Mouse (Mus musculus) limb, embryonic 11.5 days (tissue): ENCODE data around the gene Efna4. TPM values are rescaled to one million over a fixed set of nuclear protein-coding genes. Genes with fewer than 3 reads are reported as not detected.

ENCODE experiments used
- ATAC-seq: fragments of 200-750 bp; cut with Nextera tagmentation; 2 replicates; pipeline ENCODE4 v1.8.0; 2017; ENCODE audit warnings: low read depth; ENCODE audit not compliant: insufficient number of reproducible peaks, low FRiP score, low TSS enrichment
- DNase-seq: peaks from one replicate; pipeline ENCODE4 v3.0.0-alpha.2; 2015; ENCODE audit warnings: low spot score
- H3K27ac ChIP-seq: fragments of 300-500 bp; sonication (generic); replicated peaks from 2 replicates; pipeline ENCODE4 v1.5.1; 2014; ENCODE audit warnings: low read depth, mild to moderate bottlenecking, low read length
- H3K27me3 ChIP-seq: fragments of 300-500 bp; sonication (generic); 2 replicates; pipeline ENCODE4 v1.6.1; 2014; ENCODE audit warnings: mild to moderate bottlenecking, low read length, mixed read lengths; ENCODE audit not compliant: control insufficient read depth, insufficient read depth
- H3K36me3 ChIP-seq: fragments of 300-500 bp; sonication (generic); 2 replicates; pipeline ENCODE4 v1.6.1; 2014; ENCODE audit warnings: mild to moderate bottlenecking, low read length, moderate library complexity, mixed read lengths; ENCODE audit not compliant: control insufficient read depth, insufficient read depth
- H3K4me1 ChIP-seq: fragments of 300-500 bp; sonication (generic); 2 replicates; pipeline ENCODE4 v1.6.1; 2014; ENCODE audit warnings: low read length, mixed read lengths; ENCODE audit not compliant: control insufficient read depth, insufficient read depth
- H3K4me2 ChIP-seq: fragments of 300-500 bp; sonication (generic); 2 replicates; pipeline ENCODE4 v1.6.1; 2014; ENCODE audit warnings: low read depth, mild to moderate bottlenecking, moderate library complexity; ENCODE audit not compliant: severe bottlenecking
- H3K4me3 ChIP-seq: fragments of 300-500 bp; sonication (generic); 2 replicates; pipeline ENCODE4 v1.5.1; 2014; ENCODE audit warnings: low read depth, low read length
- H3K9ac ChIP-seq: fragments of 300-500 bp; sonication (generic); 2 replicates; pipeline ENCODE4 v1.6.1; 2014; ENCODE audit warnings: mild to moderate bottlenecking, low read length
- H3K9me3 ChIP-seq: fragments of 300-500 bp; sonication (generic); 2 replicates; pipeline ENCODE4 v1.6.1; 2016; ENCODE audit warnings: low read length; ENCODE audit not compliant: control insufficient read depth
- WGBS: fragments of 180-500 bp; shearing (Covaris S2); extraction: QIAGEN DNeasy Blood & Tissue Kit; methylation state at CpG from one replicate; pipeline ENCODE4 v1.1.7; 2014; 5-methylcytosine and 5-hydroxymethylcytosine counted together
- polyA plus RNA-seq: library from polyadenylated mRNA; unstranded; fragments of >200 nt; fragmentation: Nextera tagmentation; extraction: Ambion mirVana; gene quantifications from 2 replicates; pipeline ENCODE4 v1.2.1, GENCODE M21; 2014

The Efna4 gene
- polyA plus RNA-seq, 1 experiment from 2014 or later, result 46.9 TPM

GRCm38 (mm10) chr3:89315195-89315929, 22.5 kb downstream of the Efna4 start:
- Histone ChIP-seq H3K9me3 (0 out of 2 replicates have a peak, but pooled peaks cover 3% of the 10 kb centered on the region), H3K4me2 (peak overlapping the region; percentile 50), H3K9ac (peak overlapping the region; percentile 17; the same call in 1 of the 2 replicates), H3K27ac (no peak overlapping the region), H3K4me1 (peaks cover 42% of the 10 kb centered on the region), H3K4me3 (peak overlapping the region; percentile 21), H3K36me3 (no peaks in the 10 kb centered on the region), H3K27me3 (peaks cover 20% of the 10 kb centered on the region)
- ATAC-seq, result 0 out of 2 replicates have a peak, but pooled peaks have one; percentile 3
- DNase-seq, result peak; percentile 94
- 8% methylated on average over 23 of the region's 26 CpGs for WGBS

GRCm38 (mm10) chr3:89314791-89315190, 23.0 kb downstream of the Efna4 start:
- Histone ChIP-seq H3K27ac (no peak overlapping the region), H3K4me3 (no peak overlapping the region), H3K27me3 (peaks cover 16% of the 10 kb centered on the region), H3K4me2 (peak overlapping the region; percentile 50; the same call in 1 of the 2 replicates), H3K4me1 (peaks cover 36% of the 10 kb centered on the region), H3K9me3 (0 out of 2 replicates have a peak, but pooled peaks cover 3% of the 10 kb centered on the region), H3K9ac (peak overlapping the region; percentile 17; the same call in 1 of the 2 replicates), H3K36me3 (no peaks in the 10 kb centered on the region)
- DNase-seq (no peak), ATAC-seq (0 out of 2 replicates have a peak, but pooled peaks have one; percentile 1)
- 49% methylated on average over 2 of the region's 2 CpGs for WGBS

- DNase-seq (no peak), ATAC-seq (no peak)
- H3K4me3 ChIP-seq, result no peak overlapping the region
- 0 out of 2 replicates have a peak overlapping the region, but pooled peaks have one; percentile 14 for H3K27ac ChIP-seq
- WGBS, result 80% methylated on average over 5 of the region's 5 CpGs
- H3K36me3 ChIP-seq, result no peaks in the 10 kb centered on the region
- no peak overlapping the region for H3K9ac ChIP-seq
- H3K4me1 ChIP-seq, result peaks cover 32% of the 10 kb centered on the region
- H3K4me2 ChIP-seq, result no peak overlapping the region
- 0 out of 2 replicates have a peak, but pooled peaks cover 3% of the 10 kb centered on the region for H3K9me3 ChIP-seq
- peaks cover 12% of the 10 kb centered on the region for H3K27me3 ChIP-seq
These were observed 23.5 kb downstream of the Efna4 start for GRCm38 (mm10) chr3:89314340-89314739.

DNA sequence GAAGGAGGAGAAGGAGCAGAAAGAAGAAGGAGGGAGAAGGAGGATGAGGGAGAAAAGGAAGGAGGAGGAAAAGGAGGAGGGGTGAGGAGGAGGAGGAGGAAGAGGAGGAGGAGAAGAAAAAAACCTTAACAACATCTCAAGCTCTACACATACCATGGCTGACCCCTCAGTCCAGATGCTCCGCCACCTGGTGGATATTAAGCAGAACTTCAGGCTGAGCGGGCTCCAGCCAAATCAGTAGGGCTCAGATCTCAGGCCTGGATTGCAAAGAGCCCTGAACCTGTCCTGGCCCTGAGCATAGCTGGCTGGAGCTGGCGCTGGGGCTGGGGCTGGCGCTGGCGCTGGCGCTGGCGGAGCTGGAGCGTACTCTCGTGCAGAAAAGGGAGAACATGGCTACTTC, 29.7 kb downstream of the Efna4 start:
- 1% methylated on average over 9 of the region's 9 CpGs for WGBS
- no peak overlapping the region for H3K27ac ChIP-seq

DNA sequence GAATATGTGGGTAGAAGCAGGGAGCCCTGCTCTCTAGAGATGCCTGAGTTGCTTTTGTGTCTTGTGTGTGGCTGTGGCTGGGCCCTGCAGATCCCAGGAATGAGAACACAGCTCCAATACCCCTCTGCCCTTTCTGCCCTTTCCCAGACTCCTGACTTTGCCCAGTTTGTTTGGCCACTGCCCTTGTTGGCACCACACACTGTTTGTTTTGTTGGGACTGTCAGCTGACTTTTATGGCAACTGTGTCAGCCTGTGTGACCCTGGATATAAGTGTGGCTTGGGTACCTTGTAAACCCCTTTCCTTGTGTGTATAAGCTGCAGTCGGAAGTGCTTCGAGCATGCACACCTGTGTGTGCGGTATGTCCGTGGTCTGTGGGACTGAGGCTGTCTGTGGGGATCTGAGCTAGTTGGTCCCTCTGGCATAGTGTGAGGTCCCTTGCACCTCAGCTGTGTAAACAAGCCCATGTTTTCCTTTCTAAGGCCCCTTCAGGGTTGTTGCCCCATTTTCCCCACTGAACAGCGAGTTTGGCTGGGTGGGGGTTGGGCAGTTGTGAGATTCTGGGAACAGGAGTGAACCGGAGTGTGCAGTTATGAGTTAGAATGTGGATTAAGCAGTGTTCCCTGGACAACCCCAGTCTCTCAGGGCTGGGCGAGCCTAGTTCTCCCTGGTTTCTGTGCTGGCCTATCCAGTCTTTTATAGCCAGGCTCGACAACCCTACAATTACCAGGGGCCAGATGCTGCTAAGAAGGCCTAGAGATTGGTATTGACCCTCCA, 32.1 kb downstream of the Efna4 start:
- ATAC-seq, result no peak
- Histone ChIP-seq H3K27ac (no peak overlapping the region), H3K9me3 (no peaks in the 10 kb centered on the region), H3K9ac (no peak overlapping the region), H3K4me3 (no peak overlapping the region), H3K27me3 (no peaks in the 10 kb centered on the region), H3K36me3 (no peaks in the 10 kb centered on the region), H3K4me1 (no peaks in the 10 kb centered on the region), H3K4me2 (no peak overlapping the region)
- WGBS, result 61% methylated on average over 8 of the region's 8 CpGs
- no peak for DNase-seq

More for the DNA sequence above, 29.7 kb downstream of the Efna4 start:
- Histone ChIP-seq H3K4me1 (no peaks in the 10 kb centered on the region), H3K27me3 (no peaks in the 10 kb centered on the region), H3K36me3 (no peaks in the 10 kb centered on the region), H3K9me3 (0 out of 2 replicates have a peak, but pooled peaks cover 3% of the 10 kb centered on the region), H3K4me2 (0 out of 2 replicates have a peak overlapping the region, but pooled peaks have one; percentile 4), H3K9ac (no peak overlapping the region), H3K4me3 (no peak overlapping the region)
- DNase-seq, result peak; percentile 89
- ATAC-seq, result peak; percentile 63

GRCm38 (mm10) chr3:89305105-89305504, 32.7 kb downstream of the Efna4 start:
- Histone ChIP-seq H3K36me3 (no peaks in the 10 kb centered on the region), H3K27ac (no peak overlapping the region), H3K9me3 (no peaks in the 10 kb centered on the region), H3K4me3 (no peak overlapping the region), H3K27me3 (no peaks in the 10 kb centered on the region), H3K4me2 (no peak overlapping the region), H3K4me1 (no peaks in the 10 kb centered on the region), H3K9ac (no peak overlapping the region)
- no peak for DNase-seq
- ATAC-seq, result no peak
- 80% methylated on average over 4 of the region's 4 CpGs for WGBS

DNA sequence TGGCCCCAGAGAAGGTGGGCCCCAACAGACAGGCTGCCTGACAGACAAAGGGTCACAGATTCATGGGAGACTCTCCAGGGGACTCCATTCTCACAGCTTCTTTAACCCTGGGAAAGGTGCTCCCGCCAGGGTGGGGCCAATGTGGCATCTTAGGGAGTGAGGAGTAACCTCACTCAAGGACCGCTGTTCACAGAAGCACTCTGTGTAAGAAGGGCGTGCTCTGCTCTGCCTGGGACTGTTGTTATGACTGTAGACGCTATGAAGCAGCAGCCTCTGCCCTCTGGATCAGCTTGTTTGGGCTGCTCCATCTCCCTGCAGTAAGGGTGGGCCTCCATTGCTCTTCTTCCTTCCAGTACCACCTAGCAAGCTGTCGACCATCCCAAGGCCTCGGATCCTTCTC, 33.4 kb downstream of the Efna4 start:
- H3K9ac ChIP-seq, result no peak overlapping the region
- no peak overlapping the region for H3K4me3 ChIP-seq
- no peaks in the 10 kb centered on the region for H3K36me3 ChIP-seq
- DNase-seq (no peak), ATAC-seq (no peak)
- H3K9me3 ChIP-seq, result no peaks in the 10 kb centered on the region
- no peak overlapping the region for H3K27ac ChIP-seq
- H3K4me2 ChIP-seq, result no peak overlapping the region
- no peaks in the 10 kb centered on the region for H3K27me3 ChIP-seq
- H3K4me1 ChIP-seq, result no peaks in the 10 kb centered on the region
- 61% methylated on average over 6 of the region's 6 CpGs for WGBS

DNA sequence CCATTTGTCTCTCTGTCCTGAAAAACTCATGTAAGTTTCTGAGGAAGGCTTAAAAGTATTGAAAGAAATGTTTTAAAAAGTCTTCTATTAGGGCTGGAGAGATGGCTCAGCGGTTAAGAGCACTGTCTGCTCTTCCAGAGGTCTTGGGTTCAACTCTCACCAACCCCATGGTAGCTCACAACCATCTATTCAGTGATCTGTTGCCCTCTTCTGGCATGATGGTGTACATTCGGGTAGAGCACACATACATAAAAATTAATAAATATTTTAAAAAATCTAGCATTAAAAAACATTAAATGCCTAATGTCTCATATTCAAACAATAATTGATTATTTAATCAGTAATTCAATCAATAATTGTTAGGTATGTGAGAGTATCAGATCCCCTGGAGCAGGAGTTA, 37.3 kb downstream of the Efna4 start:
- Histone ChIP-seq H3K9ac (no peak overlapping the region), H3K9me3 (no peaks in the 10 kb centered on the region), H3K27ac (no peak overlapping the region), H3K4me3 (no peak overlapping the region), H3K4me2 (no peak overlapping the region), H3K27me3 (no peaks in the 10 kb centered on the region), H3K4me1 (no peaks in the 10 kb centered on the region), H3K36me3 (no peaks in the 10 kb centered on the region)
- DNase-seq (no peak), ATAC-seq (no peak)
- WGBS, result 76% methylated on average over 2 of the region's 2 CpGs
